Mouse (Mus musculus) brain, embryonic 14.5 days (tissue): ENCODE measurements around the gene Pim1.
A peak's percentile ranks its signal among the peaks of the same experiment; 100 is the strongest.

ENCODE experiments used
- CTCF ChIP-seq: fragments of 200-500 bp; IDR thresholded peaks from 2 replicates; pipeline ENCODE4 v1.5.1; 2012; ENCODE audit warnings: inconsistent platforms, mild to moderate bottlenecking, moderate library complexity, borderline replicate concordance; ENCODE audit not compliant: insufficient read depth, insufficient read length; ENCODE audit errors: extremely low read depth
- POLR2A ChIP-seq: fragments of 200-500 bp; IDR thresholded peaks from 2 replicates; pipeline ENCODE4 v1.6.1; 2012; ENCODE audit warnings: mild to moderate bottlenecking, inconsistent platforms, borderline replicate concordance; ENCODE audit not compliant: poor library complexity, insufficient read depth, insufficient read length, severe bottlenecking; ENCODE audit errors: extremely low read depth

GRCm38 (mm10) chr17:29531278-29531677 lies 40.7 kb downstream of the Pim1 start:
- TF ChIP-seq CTCF: peak; percentile 33; the same call in 1 of the 2 replicates
- TF ChIP-seq POLR2A: no peak
